Mouse (Mus musculus) lung, postnatal 25 days (tissue): ENCODE results near the gene Olfr341.

Experiments
- DNase-seq: peaks from one replicate; pipeline ENCODE4 v3.0.0; 2022; ENCODE audit warnings: low spot score

The Olfr341 gene

GRCm38 (mm10) chr2:36482368-36482767, at the start of gene Olfr341:
Gene Olfr341, minus strand, starts transcription at chr2:36482468.
- no peak for DNase-seq

GRCm38 (mm10) chr2:36524698-36525097, 42.4 kb upstream of the Olfr341 start, which contains the start of gene Olfr342:
Gene Olfr342, plus strand, starts transcription at chr2:36524998.
- DNase-seq: no peak

- no peak for DNase-seq
These were observed 8.6 kb downstream of the Olfr341 start for GRCm38 (mm10) chr2:36473634-36474033.

- DNase-seq: no peak
These were observed 30.0 kb downstream of the Olfr341 start, which contains the start of gene Olfr340 for GRCm38 (mm10) chr2:36452287-36452686. Gene Olfr340, plus strand, starts transcription at chr2:36452587.
